Mouse (Mus musculus) hindbrain, embryonic 11.5 days (tissue): ENCODE data around the gene Enpp7. TPM values are rescaled to one million over a fixed set of nuclear protein-coding genes. Genes with fewer than 3 reads are reported as not detected.

Source experiments
- ATAC-seq: fragments of 200-750 bp; cut with Nextera tagmentation; 2 replicates; pipeline ENCODE4 v1.8.0; 2017; ENCODE audit warnings: mild to moderate bottlenecking, moderate TSS enrichment, moderate library complexity; ENCODE audit not compliant: low FRiP score
- DNase-seq: peaks from one replicate; pipeline ENCODE4 v3.0.0-alpha.2; 2015; ENCODE audit warnings: low spot score
- H3K27ac ChIP-seq: fragments of 300-500 bp; sonication (generic); 2 replicates; pipeline ENCODE4 v1.5.1; 2014; ENCODE audit warnings: mild to moderate bottlenecking, low read depth, low read length
- H3K27me3 ChIP-seq: fragments of 300-500 bp; sonication (generic); 2 replicates; pipeline ENCODE4 v1.6.1; 2014; ENCODE audit warnings: mild to moderate bottlenecking, low read length, moderate library complexity, mixed read lengths; ENCODE audit not compliant: control insufficient read depth, insufficient read depth
- H3K36me3 ChIP-seq: fragments of 300-500 bp; sonication (generic); 2 replicates; pipeline ENCODE4 v1.6.1; 2014; ENCODE audit warnings: mild to moderate bottlenecking, low read length, moderate library complexity, mixed read lengths; ENCODE audit not compliant: control insufficient read depth, insufficient read depth
- H3K4me1 ChIP-seq: fragments of 300-500 bp; sonication (generic); replicated peaks from 2 replicates; pipeline ENCODE4 v1.6.1; 2014; ENCODE audit warnings: low read length, mixed read lengths; ENCODE audit not compliant: control insufficient read depth, insufficient read depth
- H3K4me2 ChIP-seq: fragments of 300-500 bp; sonication (generic); replicated peaks from 2 replicates; pipeline ENCODE4 v1.6.1; 2014; ENCODE audit warnings: mild to moderate bottlenecking, low read depth, low read length
- H3K4me3 ChIP-seq: fragments of 300-500 bp; sonication (generic); 2 replicates; pipeline ENCODE4 v1.5.1; 2014; ENCODE audit warnings: low read depth, low read length
- H3K9ac ChIP-seq: fragments of 300-500 bp; sonication (generic); 2 replicates; pipeline ENCODE4 v1.6.1; 2014; ENCODE audit warnings: low read depth, low read length
- H3K9me3 ChIP-seq: fragments of 300-500 bp; sonication (generic); 2 replicates; pipeline ENCODE4 v1.6.1; 2016; ENCODE audit warnings: low read length; ENCODE audit not compliant: control insufficient read depth
- WGBS: fragments of 180-500 bp; shearing (Covaris S2); extraction: QIAGEN DNeasy Blood & Tissue Kit; methylation state at CpG from one replicate; pipeline ENCODE4 v1.1.7; 2014; 5-methylcytosine and 5-hydroxymethylcytosine counted together
- polyA plus RNA-seq: library from polyadenylated mRNA; unstranded; fragments of >200 nt; fragmentation: Nextera tagmentation; extraction: Ambion mirVana; gene quantifications from 2 replicates; pipeline ENCODE4 v1.2.1, GENCODE M21; 2014

The Enpp7 gene
- polyA plus RNA-seq, 1 experiment from 2014 or later = not detected

GRCm38 (mm10) chr11:119035686-119036165, 47.7 kb downstream of the Enpp7 start:
- H3K4me3 ChIP-seq = no peak overlapping the region
- under 1% methylated on average over 21 of the region's 21 CpGs for WGBS
- peak overlapping the region; percentile 9 for H3K4me2 ChIP-seq
- H3K36me3 ChIP-seq = no peaks in the 10 kb centered on the region
- no peak overlapping the region for H3K27ac ChIP-seq
- peaks cover 29% of the 10 kb centered on the region for H3K4me1 ChIP-seq
- no peak overlapping the region for H3K9ac ChIP-seq
- no peak for ATAC-seq
- H3K9me3 ChIP-seq = no peaks in the 10 kb centered on the region
- peak; percentile 69 for DNase-seq
- peaks cover 47% of the 10 kb centered on the region for H3K27me3 ChIP-seq

GRCm38 (mm10) chr11:119036447-119036846, 48.5 kb downstream of the Enpp7 start:
- Histone ChIP-seq H3K4me3 (peak overlapping the region; percentile 36; the same call in 1 of the 2 replicates), H3K4me2 (no peak overlapping the region)
- under 1% methylated on average over 15 of the region's 15 CpGs for WGBS

GRCm38 (mm10) chr11:119036934-119037779, 49.2 kb downstream of the Enpp7 start:
- H3K9ac ChIP-seq = peak overlapping the region; percentile 47
- H3K9me3 ChIP-seq = no peaks in the 10 kb centered on the region
- no peak for ATAC-seq
- H3K27me3 ChIP-seq = peaks cover 53% of the 10 kb centered on the region
- H3K4me3 ChIP-seq = peak overlapping the region; percentile 36
- H3K27ac ChIP-seq = no peak overlapping the region
- no peaks in the 10 kb centered on the region for H3K36me3 ChIP-seq
- H3K4me2 ChIP-seq = peak overlapping the region; percentile 75
- under 1% methylated on average over 57 of the region's 57 CpGs for WGBS
- H3K4me1 ChIP-seq = peaks cover 31% of the 10 kb centered on the region
- DNase-seq = peak; percentile 72

More at GRCm38 (mm10) chr11:119036447-119036846, 48.5 kb downstream of the Enpp7 start:
- peak; percentile 56 for DNase-seq
- no peak overlapping the region for H3K9ac ChIP-seq
- peaks cover 29% of the 10 kb centered on the region for H3K4me1 ChIP-seq
- ATAC-seq = no peak
- H3K36me3 ChIP-seq = no peaks in the 10 kb centered on the region
- no peak overlapping the region for H3K27ac ChIP-seq
- H3K27me3 ChIP-seq = peaks cover 47% of the 10 kb centered on the region
- no peaks in the 10 kb centered on the region for H3K9me3 ChIP-seq

GRCm38 (mm10) chr11:119037780-119038401, 49.9 kb downstream of the Enpp7 start:
- H3K27ac ChIP-seq = no peak overlapping the region
- DNase-seq (peak; percentile 32), ATAC-seq (no peak)
- H3K9me3 ChIP-seq = no peaks in the 10 kb centered on the region
- peaks cover 60% of the 10 kb centered on the region for H3K27me3 ChIP-seq
- H3K4me1 ChIP-seq = peaks cover 32% of the 10 kb centered on the region
- no peaks in the 10 kb centered on the region for H3K36me3 ChIP-seq
- peak overlapping the region; percentile 75 for H3K4me2 ChIP-seq
- WGBS = under 1% methylated on average over 18 of the region's 18 CpGs
- peak overlapping the region; percentile 36 for H3K4me3 ChIP-seq
- peak overlapping the region; percentile 47; the same call in 1 of the 2 replicates for H3K9ac ChIP-seq

- peaks cover 32% of the 10 kb centered on the region for H3K4me1 ChIP-seq
- no peaks in the 10 kb centered on the region for H3K9me3 ChIP-seq
- H3K9ac ChIP-seq = no peak overlapping the region
- H3K27me3 ChIP-seq = peaks cover 70% of the 10 kb centered on the region
- no peaks in the 10 kb centered on the region for H3K36me3 ChIP-seq
- no peak overlapping the region for H3K27ac ChIP-seq
- DNase-seq = peak; percentile 8
- no peak for ATAC-seq
- no peak overlapping the region for H3K4me3 ChIP-seq
- H3K4me2 ChIP-seq = no peak overlapping the region
- 19% methylated on average over 22 of the region's 22 CpGs for WGBS
Measured at GRCm38 (mm10) chr11:119038744-119039484, 50.9 kb downstream of the Enpp7 start.

GRCm38 (mm10) chr11:119039732-119040512, 51.9 kb downstream of the Enpp7 start:
- Histone ChIP-seq H3K9me3 (no peaks in the 10 kb centered on the region), H3K4me2 (peak overlapping the region; percentile 97), H3K9ac (peak overlapping the region; percentile 84), H3K36me3 (no peaks in the 10 kb centered on the region), H3K4me1 (peaks cover 26% of the 10 kb centered on the region), H3K27me3 (peaks cover 74% of the 10 kb centered on the region), H3K27ac (peak overlapping the region; percentile 84), H3K4me3 (peak overlapping the region; percentile 73)
- WGBS = 4% methylated on average over 21 of the region's 21 CpGs
- ATAC-seq (no peak), DNase-seq (peak; percentile 30)

DNA sequence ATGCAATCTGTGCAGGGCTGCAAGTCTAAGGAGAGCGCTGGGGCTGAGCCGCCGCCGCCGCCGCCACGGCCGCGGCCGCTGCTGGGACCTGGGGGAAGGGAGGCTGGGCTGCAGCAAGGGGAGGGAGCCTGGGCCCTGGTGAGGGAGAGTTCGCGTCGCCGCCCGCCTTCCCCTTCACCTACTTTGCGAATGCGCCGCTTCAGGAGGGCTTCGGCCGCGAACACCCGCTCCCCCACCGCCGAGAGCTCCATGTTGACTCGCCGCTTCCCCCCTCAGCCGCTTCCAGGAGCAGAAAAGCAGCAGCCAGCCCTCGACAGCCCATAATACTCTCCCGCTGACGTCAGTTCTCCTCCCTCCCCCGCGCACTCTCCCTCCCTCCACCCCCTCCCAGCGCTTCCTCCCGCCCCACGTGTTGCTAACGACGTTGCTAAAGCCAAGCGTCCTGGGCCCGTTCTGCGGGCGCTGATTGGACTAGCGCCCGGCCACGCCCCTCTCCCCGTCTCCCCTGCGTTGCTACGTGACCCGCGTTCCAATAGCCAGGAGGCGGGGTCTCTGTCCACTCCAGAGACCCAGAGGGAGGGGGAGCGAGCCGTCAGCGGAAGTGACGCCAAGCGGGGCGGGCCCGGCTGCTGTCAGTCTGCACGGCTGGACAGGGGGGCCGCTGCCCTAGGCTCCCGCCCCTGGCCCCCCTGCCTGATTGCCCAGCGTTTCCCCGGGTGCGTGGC, 52.8 kb downstream of the Enpp7 start, which contains the start of gene Cbx8:
Gene Cbx8 (minus strand): TSS at position 370 of the 725 bp plus-strand sequence.
- Histone ChIP-seq H3K27me3 (peaks cover 74% of the 10 kb centered on the region), H3K36me3 (no peaks in the 10 kb centered on the region), H3K4me1 (peaks cover 24% of the 10 kb centered on the region), H3K27ac (peak within 1 kb of the TSS; percentile 86), H3K4me3 (peak within 1 kb of the TSS; percentile 73), H3K4me2 (peak within 1 kb of the TSS; percentile 97), H3K9me3 (no peaks in the 10 kb centered on the region), H3K9ac (peak within 1 kb of the TSS; percentile 84)
- ATAC-seq = peak; percentile 94
- under 1% methylated on average over 53 of the region's 63 CpGs for WGBS
- DNase-seq = peak; percentile 100
